Mouse (Mus musculus) neural tube, embryonic 12.5 days (tissue): ENCODE results near the gene Zswim8. TPM values are rescaled to one million over a fixed set of nuclear protein-coding genes. Genes with fewer than 3 reads are reported as not detected.

Source experiments
- ATAC-seq: fragments of 200-750 bp; cut with Nextera tagmentation; 2 replicates; pipeline ENCODE4 v1.8.0; 2017; ENCODE audit warnings: low read depth, mild to moderate bottlenecking, moderate TSS enrichment, moderate library complexity; ENCODE audit not compliant: low FRiP score
- H3K27ac ChIP-seq: fragments of 300-500 bp; sonication (generic); 2 replicates; pipeline ENCODE4 v1.5.1; 2016
- H3K27me3 ChIP-seq: fragments of 300-500 bp; sonication (generic); replicated peaks from 2 replicates; pipeline ENCODE4 v1.6.1; 2016; ENCODE audit warnings: mild to moderate bottlenecking
- H3K36me3 ChIP-seq: fragments of 300-500 bp; sonication (generic); 2 replicates; pipeline ENCODE4 v1.6.1; 2016; ENCODE audit warnings: mild to moderate bottlenecking
- H3K4me1 ChIP-seq: fragments of 300-500 bp; sonication (generic); 2 replicates; pipeline ENCODE4 v1.6.1; 2016
- H3K4me2 ChIP-seq: fragments of 300-500 bp; sonication (generic); replicated peaks from 2 replicates; pipeline ENCODE4 v1.6.1; 2016; ENCODE audit warnings: mild to moderate bottlenecking
- H3K4me3 ChIP-seq: fragments of 300-500 bp; sonication (generic); 2 replicates; pipeline ENCODE4 v1.5.1; 2016
- H3K9ac ChIP-seq: fragments of 300-500 bp; sonication (generic); 2 replicates; pipeline ENCODE4 v1.6.1; 2016; ENCODE audit warnings: mild to moderate bottlenecking
- H3K9me3 ChIP-seq: fragments of 300-500 bp; sonication (generic); 2 replicates; pipeline ENCODE4 v1.6.1; 2016; ENCODE audit warnings: mild to moderate bottlenecking
- WGBS: fragments of 180-500 bp; shearing (Covaris S2); methylation state at CpG from one replicate; pipeline ENCODE4 v1.1.7; 2016; 5-methylcytosine and 5-hydroxymethylcytosine counted together
- polyA plus RNA-seq: library from polyadenylated mRNA; unstranded; fragments of >200 nt; fragmentation: Nextera tagmentation; extraction: Ambion mirVana; gene quantifications from 2 replicates; pipeline ENCODE4 v1.2.1, GENCODE M21; 2016

Gene Zswim8
- polyA plus RNA-seq, 1 experiment from 2014 or later: 53.3 TPM

GRCm38 (mm10) chr14:20735892-20736390 lies 28.6 kb downstream of the Zswim8 start:
- Histone ChIP-seq H3K4me2 (no peak overlapping the region), H3K27ac (no peak overlapping the region), H3K9me3 (no peaks in the 10 kb centered on the region), H3K27me3 (no peaks in the 10 kb centered on the region), H3K4me3 (no peak overlapping the region), H3K36me3 (peaks cover 32% of the 10 kb centered on the region), H3K9ac (no peak overlapping the region), H3K4me1 (peaks cover 10% of the 10 kb centered on the region)
- 84% methylated on average over 13 of the region's 13 CpGs for WGBS
- ATAC-seq: no peak

GRCm38 (mm10) chr14:20737306-20737705 lies 30.0 kb downstream of the Zswim8 start:
- Histone ChIP-seq H3K4me2 (no peak overlapping the region), H3K27me3 (no peaks in the 10 kb centered on the region), H3K4me3 (no peak overlapping the region), H3K9ac (no peak overlapping the region), H3K27ac (no peak overlapping the region), H3K36me3 (peaks cover 39% of the 10 kb centered on the region), H3K9me3 (no peaks in the 10 kb centered on the region), H3K4me1 (peaks cover 10% of the 10 kb centered on the region)
- no peak for ATAC-seq
- WGBS: 46% methylated on average over 14 of the region's 14 CpGs

GRCm38 (mm10) chr14:20738511-20738910 lies 31.2 kb downstream of the Zswim8 start:
- Histone ChIP-seq H3K27ac (no peak overlapping the region), H3K4me2 (no peak overlapping the region), H3K9ac (no peak overlapping the region), H3K4me1 (peaks cover 3% of the 10 kb centered on the region), H3K36me3 (peaks cover 44% of the 10 kb centered on the region), H3K9me3 (no peaks in the 10 kb centered on the region), H3K27me3 (no peaks in the 10 kb centered on the region), H3K4me3 (no peak overlapping the region)
- WGBS: 90% methylated on average over 8 of the region's 8 CpGs
- no peak for ATAC-seq

- ATAC-seq: no peak
- no peak overlapping the region for H3K27ac ChIP-seq
- peaks cover 60% of the 10 kb centered on the region for H3K36me3 ChIP-seq
- no peak overlapping the region for H3K9ac ChIP-seq
- 92% methylated on average over 9 of the region's 9 CpGs for WGBS
- H3K4me3 ChIP-seq: no peak overlapping the region
- no peaks in the 10 kb centered on the region for H3K27me3 ChIP-seq
- H3K4me2 ChIP-seq: no peak overlapping the region
- no peaks in the 10 kb centered on the region for H3K9me3 ChIP-seq
- no peaks in the 10 kb centered on the region; the same call in 1 of the 2 replicates for H3K4me1 ChIP-seq
These were observed 33.9 kb downstream of the Zswim8 start for GRCm38 (mm10) chr14:20741301-20741700.

GRCm38 (mm10) chr14:20743614-20744013 lies 36.3 kb downstream of the Zswim8 start:
- H3K27ac ChIP-seq: no peak overlapping the region
- WGBS: 88% methylated on average over 3 of the region's 3 CpGs
- no peak overlapping the region for H3K4me2 ChIP-seq
- no peak overlapping the region for H3K4me3 ChIP-seq
- H3K36me3 ChIP-seq: peaks cover 52% of the 10 kb centered on the region
- H3K9ac ChIP-seq: no peak overlapping the region
- no peak for ATAC-seq
- no peaks in the 10 kb centered on the region for H3K27me3 ChIP-seq
- H3K4me1 ChIP-seq: no peaks in the 10 kb centered on the region; the same call in 1 of the 2 replicates
- H3K9me3 ChIP-seq: no peaks in the 10 kb centered on the region

GRCm38 (mm10) chr14:20746935-20747334 lies 39.6 kb downstream of the Zswim8 start:
- H3K4me1 ChIP-seq: no peaks in the 10 kb centered on the region
- H3K9me3 ChIP-seq: no peaks in the 10 kb centered on the region
- peaks cover 39% of the 10 kb centered on the region for H3K36me3 ChIP-seq
- no peak overlapping the region for H3K4me2 ChIP-seq
- 93% methylated on average over 3 of the region's 3 CpGs for WGBS
- no peak overlapping the region for H3K9ac ChIP-seq
- no peak for ATAC-seq
- H3K4me3 ChIP-seq: no peak overlapping the region
- no peaks in the 10 kb centered on the region for H3K27me3 ChIP-seq
- no peak overlapping the region for H3K27ac ChIP-seq

GRCm38 (mm10) chr14:20748388-20748787 lies 41.0 kb downstream of the Zswim8 start:
- WGBS: 71% methylated on average over 4 of the region's 4 CpGs
- Histone ChIP-seq H3K27me3 (no peaks in the 10 kb centered on the region), H3K4me1 (no peaks in the 10 kb centered on the region), H3K36me3 (peaks cover 33% of the 10 kb centered on the region), H3K9me3 (no peaks in the 10 kb centered on the region), H3K4me2 (no peak overlapping the region), H3K27ac (no peak overlapping the region), H3K9ac (no peak overlapping the region), H3K4me3 (no peak overlapping the region)
- ATAC-seq: no peak

GRCm38 (mm10) chr14:20749494-20750051 lies 42.2 kb downstream of the Zswim8 start:
- no peak overlapping the region for H3K4me2 ChIP-seq
- H3K4me1 ChIP-seq: no peaks in the 10 kb centered on the region
- H3K27ac ChIP-seq: no peak overlapping the region
- no peak overlapping the region for H3K4me3 ChIP-seq
- ATAC-seq: no peak
- H3K9ac ChIP-seq: no peak overlapping the region
- no peaks in the 10 kb centered on the region for H3K9me3 ChIP-seq
- 90% methylated on average over 4 of the region's 4 CpGs for WGBS
- H3K27me3 ChIP-seq: no peaks in the 10 kb centered on the region
- H3K36me3 ChIP-seq: peaks cover 22% of the 10 kb centered on the region

- WGBS: 84% methylated on average over 5 of the region's 5 CpGs
These were observed 43.2 kb downstream of the Zswim8 start for GRCm38 (mm10) chr14:20750503-20750902.

GRCm38 (mm10) chr14:20753792-20754191 lies 46.4 kb downstream of the Zswim8 start:
- H3K4me3 ChIP-seq: no peak overlapping the region
- H3K4me2 ChIP-seq: no peak overlapping the region
- 82% methylated on average over 3 of the region's 3 CpGs for WGBS
- no peak overlapping the region for H3K27ac ChIP-seq
- peaks cover 45% of the 10 kb centered on the region for H3K36me3 ChIP-seq
- H3K9ac ChIP-seq: no peak overlapping the region
- H3K27me3 ChIP-seq: no peaks in the 10 kb centered on the region
- H3K9me3 ChIP-seq: no peaks in the 10 kb centered on the region
- ATAC-seq: no peak
- H3K4me1 ChIP-seq: no peaks in the 10 kb centered on the region

More at GRCm38 (mm10) chr14:20750503-20750902, 43.2 kb downstream of the Zswim8 start:
- Histone ChIP-seq H3K4me1 (no peaks in the 10 kb centered on the region), H3K36me3 (peaks cover 22% of the 10 kb centered on the region), H3K4me2 (no peak overlapping the region), H3K4me3 (no peak overlapping the region), H3K27me3 (no peaks in the 10 kb centered on the region), H3K27ac (no peak overlapping the region), H3K9ac (no peak overlapping the region), H3K9me3 (no peaks in the 10 kb centered on the region)
- no peak for ATAC-seq

- Histone ChIP-seq H3K27me3 (no peaks in the 10 kb centered on the region), H3K36me3 (peaks cover 74% of the 10 kb centered on the region), H3K4me2 (no peak overlapping the region), H3K9ac (no peak overlapping the region), H3K27ac (no peak overlapping the region), H3K4me1 (no peaks in the 10 kb centered on the region), H3K4me3 (no peak overlapping the region), H3K9me3 (no peaks in the 10 kb centered on the region)
- ATAC-seq: no peak
- 94% methylated on average over 22 of the region's 22 CpGs for WGBS
These were observed 50.1 kb downstream of the Zswim8 start for GRCm38 (mm10) chr14:20757370-20757907.

- 85% methylated on average over 8 of the region's 8 CpGs for WGBS
- H3K4me3 ChIP-seq: no peak overlapping the region
- ATAC-seq: no peak
- H3K4me1 ChIP-seq: no peaks in the 10 kb centered on the region
- H3K4me2 ChIP-seq: no peak overlapping the region
- H3K27ac ChIP-seq: no peak overlapping the region
- H3K36me3 ChIP-seq: peaks cover 89% of the 10 kb centered on the region
- H3K9ac ChIP-seq: no peak overlapping the region
- H3K9me3 ChIP-seq: no peaks in the 10 kb centered on the region
- H3K27me3 ChIP-seq: no peaks in the 10 kb centered on the region
These were observed 51.5 kb downstream of the Zswim8 start for GRCm38 (mm10) chr14:20758768-20759435.
